Mouse (Mus musculus) gastrocnemius, postnatal 10 days (tissue): ENCODE measurements around the gene Gm14214. TPM values are rescaled to one million over a fixed set of nuclear protein-coding genes. Genes with fewer than 3 reads are reported as not detected.

ENCODE experiments used
- DNase-seq: peaks from one replicate; pipeline ENCODE4 v3.0.0; 2021; ENCODE audit warnings: mixed read lengths
- long read RNA-seq, 2 experiments: library from polyadenylated mRNA; stranded (forward); transcript quantifications; one replicate each; pipeline ENCODE4 v2.0.0; 2021
- total RNA-seq, 2 experiments: library from RNA; stranded (reverse); gene quantifications; 2 replicates each; pipeline ENCODE4 v1.2.3; 2021

Gm14214 gene
- not detected for total RNA-seq
- long read RNA-seq, experiment 1, result 0 reads
- long read RNA-seq, experiment 2, result 0 reads

GRCm38 (mm10) chr2:154769930-154770329, at the start of gene Gm14214:
Gm14214 (minus strand) TSS chr2:154770030.
- DNase-seq, result no peak

- DNase-seq, result no peak
Observed at GRCm38 (mm10) chr2:154818599-154818998, 48.8 kb upstream of the Gm14214 start.

- DNase-seq, result peak; percentile 40
Observed at GRCm38 (mm10) chr2:154817788-154818187, 48.0 kb upstream of the Gm14214 start.

- no peak for DNase-seq
Observed at GRCm38 (mm10) chr2:154817089-154817488, 47.3 kb upstream of the Gm14214 start.

GRCm38 (mm10) chr2:154813426-154813825, 43.6 kb upstream of the Gm14214 start:
- no peak for DNase-seq

- no peak for DNase-seq
Observed at GRCm38 (mm10) chr2:154810821-154811220, 41.0 kb upstream of the Gm14214 start.

- DNase-seq, result no peak
Observed at GRCm38 (mm10) chr2:154809107-154809762, 39.4 kb upstream of the Gm14214 start.

GRCm38 (mm10) chr2:154807689-154808088, 37.9 kb upstream of the Gm14214 start:
- DNase-seq, result no peak

- no peak for DNase-seq
Observed at GRCm38 (mm10) chr2:154803845-154804244, 34.0 kb upstream of the Gm14214 start.

- DNase-seq, result no peak
Observed at GRCm38 (mm10) chr2:154803372-154803771, 33.5 kb upstream of the Gm14214 start.

- DNase-seq, result peak; percentile 82
Observed at GRCm38 (mm10) chr2:154791661-154792642, 22.1 kb upstream of the Gm14214 start.

GRCm38 (mm10) chr2:154790656-154791483, 21.0 kb upstream of the Gm14214 start, which contains the start of the genes Raly and a:
Raly (plus strand) TSS chr2:154791096.
a (plus strand) TSS chr2:154791402.
- DNase-seq, result peak; percentile 95

GRCm38 (mm10) chr2:154789977-154790655, 20.3 kb upstream of the Gm14214 start:
- no peak for DNase-seq

- no peak for DNase-seq
Observed at GRCm38 (mm10) chr2:154789381-154789780, 19.6 kb upstream of the Gm14214 start.

- no peak for DNase-seq
Observed at GRCm38 (mm10) chr2:154786776-154787175, 16.9 kb upstream of the Gm14214 start.

- DNase-seq, result no peak
Observed at GRCm38 (mm10) chr2:154786187-154786586, 16.4 kb upstream of the Gm14214 start.

GRCm38 (mm10) chr2:154785284-154785683, 15.5 kb upstream of the Gm14214 start:
- DNase-seq, result no peak

GRCm38 (mm10) chr2:154782856-154783650, 13.2 kb upstream of the Gm14214 start:
- no peak for DNase-seq

- no peak for DNase-seq
Observed at GRCm38 (mm10) chr2:154782361-154782760, 12.5 kb upstream of the Gm14214 start.

- DNase-seq, result no peak
Observed at GRCm38 (mm10) chr2:154779648-154780047, 9.8 kb upstream of the Gm14214 start.

GRCm38 (mm10) chr2:154776496-154776895, 6.7 kb upstream of the Gm14214 start:
- DNase-seq, result no peak
